Mouse (Mus musculus) CH12.LX (cell line): ENCODE data around the gene Gm20708. TPM values are rescaled to one million over a fixed set of nuclear protein-coding genes. Genes with fewer than 3 reads are reported as not detected.

Experiments
- DNase-seq: peaks from one replicate; pipeline ENCODE4 v3.0.0-alpha.2; 2013; ENCODE audit errors: extremely low read depth
- H3K27ac ChIP-seq: 2 replicates; pipeline ENCODE4 v1.5.1; 2012; ENCODE audit warnings: low read depth, mild to moderate bottlenecking, control low read depth, moderate library complexity; ENCODE audit not compliant: insufficient read depth
- H3K27me3 ChIP-seq: replicated peaks from 2 replicates; pipeline ENCODE3; 2012; ENCODE audit warnings: inconsistent platforms
- H3K36me3 ChIP-seq, 2 experiments: replicated peaks in 1 of 2; 2 replicates each; pipeline versions ENCODE3 to v1.6.1; 2012; ENCODE audit warnings: inconsistent platforms in 1 of 2, low read length in 1 of 2, mild to moderate bottlenecking in 1 of 2, mixed read lengths in 1 of 2, moderate library complexity in 1 of 2; ENCODE audit not compliant: control insufficient read depth in 1 of 2, insufficient read depth in 1 of 2
- H3K4me1 ChIP-seq, 2 experiments: 2 replicates each; pipeline ENCODE4 v1.6.1; 2012; ENCODE audit warnings: inconsistent platforms in 1 of 2, moderate library complexity in 1 of 2; ENCODE audit not compliant: insufficient read depth in 2 of 2, control insufficient read depth in 1 of 2
- H3K4me2 ChIP-seq: 2 replicates; pipeline ENCODE4 v1.6.1; 2012; ENCODE audit warnings: low read depth, mild to moderate bottlenecking, control low read depth; ENCODE audit not compliant: poor library complexity, insufficient read depth, severe bottlenecking
- H3K4me3 ChIP-seq, 3 experiments: fragments of 150-350 bp in 1 of 3; sonication (generic) in 1 of 3; replicated peaks in 1 of 3; 2 replicates each; pipeline versions ENCODE3 to v1.5.1; 2011 to 2012; ENCODE audit warnings: low read depth in 2 of 3, low read length in 2 of 3, mild to moderate bottlenecking in 2 of 3, moderate library complexity in 2 of 3, control low read depth in 1 of 3, improper control_type of control experiment in 1 of 3, inconsistent platforms in 1 of 3, mixed read lengths in 1 of 3; ENCODE audit not compliant: poor library complexity in 1 of 3
- H3K79me2 ChIP-seq: replicated peaks from 2 replicates; pipeline ENCODE4 v1.6.1; 2012; ENCODE audit warnings: mild to moderate bottlenecking, moderate library complexity; ENCODE audit not compliant: control insufficient read depth, poor library complexity, insufficient read depth, severe bottlenecking; ENCODE audit errors: extremely low read depth
- H3K9ac ChIP-seq: 2 replicates; pipeline ENCODE4 v1.6.1; 2012; ENCODE audit warnings: low read depth, mild to moderate bottlenecking, control low read depth, moderate library complexity; ENCODE audit not compliant: insufficient read depth
- H3K9me3 ChIP-seq: replicated peaks from 2 replicates; pipeline ENCODE3; 2012; ENCODE audit warnings: low read length, inconsistent platforms, mixed read lengths
- BHLHE40 ChIP-seq: IDR thresholded peaks from 2 replicates; pipeline ENCODE4 v1.6.1; 2011; ENCODE audit warnings: mild to moderate bottlenecking, low read depth, low read length, improper control_type of control experiment
- CTCF ChIP-seq, 2 experiments: IDR thresholded peaks in 1 of 2; conservative IDR thresholded peaks in 1 of 2; 2 replicates each; pipeline ENCODE4 v1.5.1; 2011 to 2012; ENCODE audit warnings: low read depth in 2 of 2, low read length in 2 of 2, improper control_type of control experiment in 1 of 2, inconsistent platforms in 1 of 2, mild to moderate bottlenecking in 1 of 2, moderate library complexity in 1 of 2
- ETS1 ChIP-seq: conservative IDR thresholded peaks from 2 replicates; pipeline ENCODE4 v1.6.1; 2012; ENCODE audit warnings: low read depth, mild to moderate bottlenecking, inconsistent platforms, low read length, improper control_type of control experiment, moderate library complexity
- GABPA ChIP-seq: IDR thresholded peaks from 2 replicates; pipeline ENCODE4 v1.6.1; 2012; ENCODE audit warnings: low read depth, low read length, improper control_type of control experiment, inconsistent platforms; ENCODE audit not compliant: insufficient replicate concordance
- HCFC1 ChIP-seq: IDR thresholded peaks from 2 replicates; pipeline ENCODE4 v1.6.1; 2012; ENCODE audit warnings: low read depth, mild to moderate bottlenecking, inconsistent platforms, low read length, improper control_type of control experiment
- IRF4 ChIP-seq: IDR thresholded peaks from 2 replicates; pipeline ENCODE4 v1.6.1; 2014; ENCODE audit warnings: low read depth, mild to moderate bottlenecking, inconsistent platforms, low read length, improper control_type of control experiment
- JUN ChIP-seq: IDR thresholded peaks from 2 replicates; pipeline ENCODE4 v1.6.1; 2011; ENCODE audit warnings: low read depth, mild to moderate bottlenecking, low read length, improper control_type of control experiment, moderate library complexity; ENCODE audit not compliant: insufficient read depth
- JUND ChIP-seq: conservative IDR thresholded peaks from 2 replicates; pipeline ENCODE4 v1.6.1; 2011; ENCODE audit warnings: low read depth, low read length, improper control_type of control experiment
- KAT2A ChIP-seq: IDR thresholded peaks from 2 replicates; pipeline ENCODE4 v1.6.1; 2012; ENCODE audit warnings: low read length, improper control_type of control experiment, inconsistent platforms; ENCODE audit not compliant: insufficient replicate concordance
- MAFK ChIP-seq: IDR thresholded peaks from 2 replicates; pipeline ENCODE4 v1.6.1; 2011; ENCODE audit warnings: low read length, improper control_type of control experiment; ENCODE audit not compliant: insufficient replicate concordance
- MAZ ChIP-seq: IDR thresholded peaks from 2 replicates; pipeline ENCODE4 v1.6.1; 2012; ENCODE audit warnings: low read depth, mild to moderate bottlenecking, inconsistent platforms, low read length, improper control_type of control experiment, moderate library complexity
- MEF2A ChIP-seq: IDR thresholded peaks from 2 replicates; pipeline ENCODE4 v1.6.1; 2014; ENCODE audit warnings: low read depth, mild to moderate bottlenecking, inconsistent platforms, low read length, improper control_type of control experiment, borderline replicate concordance
- MXI1 ChIP-seq: IDR thresholded peaks from 2 replicates; pipeline ENCODE4 v1.6.1; 2011; ENCODE audit warnings: mild to moderate bottlenecking, low read depth, low read length, improper control_type of control experiment
- MYC ChIP-seq: IDR thresholded peaks from 2 replicates; pipeline ENCODE4 v1.6.1; 2011; ENCODE audit warnings: low read depth, mild to moderate bottlenecking, improper control_type of control experiment, low read length
- NRF1 ChIP-seq: IDR thresholded peaks from 2 replicates; pipeline ENCODE4 v1.6.1; 2014; ENCODE audit warnings: low read depth, mild to moderate bottlenecking, inconsistent platforms, low read length, improper control_type of control experiment, moderate library complexity
- PAX5 ChIP-seq: IDR thresholded peaks from 2 replicates; pipeline ENCODE4 v1.6.1; 2012; ENCODE audit warnings: low read length, inconsistent platforms, mixed read lengths
- POLR2AphosphoS2 ChIP-seq: IDR thresholded peaks from 2 replicates; pipeline ENCODE4 v1.6.1; 2011; ENCODE audit warnings: low read depth, low read length, improper control_type of control experiment
- RAD21 ChIP-seq: IDR thresholded peaks from 2 replicates; pipeline ENCODE4 v1.6.1; 2011; ENCODE audit warnings: low read depth, mild to moderate bottlenecking, low read length, improper control_type of control experiment, moderate library complexity
- SIN3A ChIP-seq: IDR thresholded peaks from 2 replicates; pipeline ENCODE4 v1.6.1; 2012; ENCODE audit warnings: low read length, improper control_type of control experiment, inconsistent platforms
- UBTF ChIP-seq: IDR thresholded peaks from 2 replicates; pipeline ENCODE4 v1.6.1; 2012; ENCODE audit warnings: low read depth, mild to moderate bottlenecking, inconsistent platforms, low read length, improper control_type of control experiment, moderate library complexity
- USF2 ChIP-seq: conservative IDR thresholded peaks from 2 replicates; pipeline ENCODE4 v1.6.1; 2011; ENCODE audit warnings: low read depth, low read length, improper control_type of control experiment
- ZC3H11A ChIP-seq: IDR thresholded peaks from 2 replicates; pipeline ENCODE4 v1.6.1; 2012; ENCODE audit warnings: low read depth, mild to moderate bottlenecking, inconsistent platforms, low read length, improper control_type of control experiment
- ZMIZ1 ChIP-seq: IDR thresholded peaks from 2 replicates; pipeline ENCODE4 v1.6.1; 2012; ENCODE audit warnings: low read depth, mild to moderate bottlenecking, inconsistent platforms, low read length, improper control_type of control experiment
- ZNF384 ChIP-seq: IDR thresholded peaks from 2 replicates; pipeline ENCODE4 v1.6.1; 2012; ENCODE audit warnings: low read depth, low read length, improper control_type of control experiment, inconsistent platforms
- dilution Hi-C: fragments of 300-500 bp; cut with MboI; formaldehyde crosslinking; loops from 2 replicates; pipeline ENCODE4 v1.14.3; 2020; ENCODE audit warnings: low sequenced_read_pairs; ENCODE audit not compliant: extremely low pct_unique_long_range_greater_than_20kb, extremely low pct_ligation_motif_present
- in situ Hi-C: fragments of 300-500 bp; cut with MboI; formaldehyde crosslinking; loops from 3 replicates; pipeline ENCODE4 v1.14.3; 2019; ENCODE audit warnings: low sequenced_read_pairs, low pct_ligation_motif_present, low pct_unique_long_range_greater_than_20kb, mixed read lengths
- polyA plus RNA-seq: library from polyadenylated mRNA; unstranded; fragments of >175 nt; gene quantifications from 2 replicates; pipeline ENCODE4 v1.2.1, GENCODE M21; 2012; ENCODE audit warnings: low read depth; ENCODE audit not compliant: insufficient read length
- total RNA-seq, 2 experiments: library from RNA; depleted of rRNA; stranded (reverse); fragments of 300-350 nt in 1 of 2; fragments of >200 nt in 1 of 2; gene quantifications; 2 replicates each; pipeline ENCODE4 v1.2.3; 2012 to 2014

The Gm20708 gene
- total and polyA plus RNA-seq, 3 experiments, result 0.50 to 1.0 (median 0.80) TPM

GRCm38 (mm10) chr11:117790703-117791440 lies 18.6 kb upstream of the Gm20708 start (continued):
- 0 out of 2 replicates have a peak, but pooled peaks have one; percentile 40 for TF ChIP-seq KAT2A
- peak; percentile 40 for TF ChIP-seq RAD21
- no peak for TF ChIP-seq POLR2AphosphoS2
- no peak for TF ChIP-seq JUN
- TF ChIP-seq ZNF384, result peak; percentile 35; the same call in 1 of the 2 replicates
- no peak for TF ChIP-seq PAX5
- peak; percentile 54 for TF ChIP-seq MXI1
- TF ChIP-seq IRF4, result peak; percentile 62

GRCm38 (mm10) chr11:117791441-117791761 lies 18.1 kb upstream of the Gm20708 start:
- Histone ChIP-seq H3K79me2 (no peaks in the 10 kb centered on the region), H3K9ac (no peak overlapping the region; the same call in 1 of the 2 replicates), H3K4me3 (peak overlapping the region in 1 of 3 experiments; percentile 45), H3K36me3 (peaks cover 0 to 18% of the 10 kb centered on the region in 2 experiments), H3K9me3 (no peaks in the 10 kb centered on the region), H3K4me2 (peak overlapping the region; percentile 84; the same call in 1 of the 2 replicates), H3K4me1 (peaks cover 26 to 68% of the 10 kb centered on the region in 2 experiments), H3K27me3 (no peaks in the 10 kb centered on the region), H3K27ac (peak overlapping the region; percentile 61)
- no peak for DNase-seq
- dilution Hi-C loops (no loop called here), in situ Hi-C loops (loop anchor here (5.0 kb wide), 1 partner anchor 36 kb away; the partner anchor contains the start of genes Afmid and Tk1)
- TF ChIP-seq NRF1 (no peak), UBTF (0 out of 2 replicates have a peak, but pooled peaks have one; percentile 10)

- Histone ChIP-seq H3K27ac (peak overlapping the region; percentile 86), H3K36me3 (peaks cover 0 to 9% of the 10 kb centered on the region in 2 experiments), H3K79me2 (no peaks in the 10 kb centered on the region), H3K9me3 (no peaks in the 10 kb centered on the region), H3K4me3 (peak overlapping the region in 2 of 3 experiments; percentile 36 to 45), H3K27me3 (no peaks in the 10 kb centered on the region), H3K4me2 (peak overlapping the region; percentile 62), H3K9ac (peak overlapping the region; percentile 46), H3K4me1 (peaks cover 33 to 73% of the 10 kb centered on the region in 2 experiments)
- DNase-seq, result peak; percentile 100
- in situ Hi-C loops, result loop anchor here (5.0 kb wide), 1 partner anchor 35 kb away; the partner anchor contains the start of genes Afmid and Tk1
- dilution Hi-C loops, result no loop called here
- TF ChIP-seq UBTF, result peak; percentile 98
- peak; percentile 88; the same call in 1 of the 2 replicates for TF ChIP-seq MAZ
- TF ChIP-seq NRF1, result 0 out of 2 replicates have a peak, but pooled peaks have one; percentile 27
- TF ChIP-seq MYC, result 0 out of 2 replicates have a peak, but pooled peaks have one; percentile 55
- no peak for TF ChIP-seq ZC3H11A
- TF ChIP-seq MAFK, result no peak
- TF ChIP-seq MXI1, result peak; percentile 70
- peak; percentile 12; the same call in 1 of the 2 replicates for TF ChIP-seq ETS1
- peak; percentile 59 for TF ChIP-seq MEF2A
- 0 out of 2 replicates have a peak, but pooled peaks have one; percentile 43 for TF ChIP-seq POLR2AphosphoS2
- no peak for TF ChIP-seq ZNF384
- no peak for TF ChIP-seq JUN
- TF ChIP-seq SIN3A, result peak; percentile 91
- no peak for TF ChIP-seq JUND
- no peak for TF ChIP-seq USF2
- TF ChIP-seq PAX5, result no peak
- peak; percentile 83 for TF ChIP-seq IRF4
- no peak for TF ChIP-seq GABPA
- TF ChIP-seq ZMIZ1, result 0 out of 2 replicates have a peak, but pooled peaks have one; percentile 38
- no peak for TF ChIP-seq HCFC1
- TF ChIP-seq BHLHE40, result no peak
- no peak for TF ChIP-seq RAD21
- TF ChIP-seq CTCF (conservative IDR thresholded peaks at IDR 0.05 in 1 of 2, IDR thresholded peaks at IDR 0.05 in 1 of 2; ENCODE audit: low read depth in 2 of 2, low read length in 2 of 2), result peak in 1 of 2 experiments; percentile 31; a peak in 2 of 4 replicates
Observed at GRCm38 (mm10) chr11:117792281-117792888, 17.1 kb upstream of the Gm20708 start.
